ENCODE assay signal across 12 mouse cellular contexts in genomic region chr11:54071726-54072445, GRCm38 (mm10). TPM values are rescaled to one million over a fixed set of nuclear protein-coding genes. Genes with fewer than 3 reads are reported as not detected.
A peak's percentile ranks its signal among the peaks of the same experiment; 100 is the strongest.
DNase-seq lines count a peak whose midpoint lies in the region; ATAC-seq and TF ChIP-seq lines count a peak whose summit lies in the region.
"Had no signal": no experiment of that assay in that cellular context is flagged by ENCODE, and none has a peak within 500 bp of the region (broad histone marks: within the 10 kb centered on the region; RNA-seq: fewer than 3 reads in every experiment).

No protein-coding gene starts in this region.

- ATAC-seq in forebrain, embryonic 15.5 days (replicated peaks), result no peak

- H3K27ac ChIP-seq in heart, embryonic 10.5 days, result no peak overlapping the region
- no peak overlapping the region for H3K27ac ChIP-seq in thymus, adult 2 months (ENCODE audit: control insufficient read depth, insufficient read depth, low read length)
- H3K27ac ChIP-seq in forebrain, embryonic 15.5 days (replicated peaks), result no peak overlapping the region
- H3K27ac ChIP-seq: hindbrain, embryonic 10.5 days had no signal

- no peak for TF ChIP-seq CTCF in thymus, adult 2 months (IDR thresholded peaks at IDR 0.05; ENCODE audit: borderline replicate concordance, control insufficient read depth, extremely low read depth, insufficient read depth, low read length, poor library complexity)

- H3K36me3 ChIP-seq in heart, embryonic 10.5 days, result no peaks in the 10 kb centered on the region
- no peaks in the 10 kb centered on the region for H3K36me3 ChIP-seq in thymus, adult 2 months (ENCODE audit: control insufficient read depth, insufficient read depth, low read length)
- H3K36me3 ChIP-seq in forebrain, embryonic 15.5 days, result no peaks in the 10 kb centered on the region
- H3K36me3 ChIP-seq: hindbrain, embryonic 10.5 days had no signal

- H3K4me3 ChIP-seq in heart, embryonic 10.5 days, result no peak overlapping the region
- no peak overlapping the region for H3K4me3 ChIP-seq in thymus, adult 2 months (ENCODE audit: control insufficient read depth, insufficient read depth, low read length)
- H3K4me3 ChIP-seq in forebrain, embryonic 15.5 days, result no peak overlapping the region
- H3K4me3 ChIP-seq: hindbrain, embryonic 10.5 days had no signal

- DNase-seq in heart, adult 11 months, result peak; percentile 97
- DNase-seq in heart, embryonic 10.5 days (ENCODE audit: low spot score), result no peak
- DNase-seq in thymus, postnatal 0 days (ENCODE audit: low spot score), result peak; percentile 35
- DNase-seq in thymus, adult 2 months, result no peak
- DNase-seq in cerebellum, postnatal 10 days, result peak; percentile 77 to 87
- no peak for DNase-seq in frontal cortex, postnatal 14 days (ENCODE audit: low spot score in 2 of 2)
- DNase-seq in urinary bladder, postnatal 4 days (ENCODE audit: low spot score in 2 of 2), result no peak
- DNase-seq: kidney, adult 9 months; layer of hippocampus, postnatal 36 days; retina, postnatal 1 day had no signal

- no peak overlapping the region for H3K9ac ChIP-seq in forebrain, embryonic 15.5 days (replicated peaks)

- H3K4me2 ChIP-seq in forebrain, embryonic 15.5 days (replicated peaks), result no peak overlapping the region

- peaks cover 64% of the 10 kb centered on the region for H3K27me3 ChIP-seq in heart, embryonic 10.5 days (ENCODE audit: insufficient read depth, poor library complexity, severe bottlenecking)
- peaks cover 11% of the 10 kb centered on the region; the same call in 1 of the 2 replicates for H3K27me3 ChIP-seq in thymus, adult 2 months (ENCODE audit: control insufficient read depth, insufficient read depth, low read length)
- H3K27me3 ChIP-seq in forebrain, embryonic 15.5 days, result no peaks in the 10 kb centered on the region

- no peak for TF ChIP-seq POLR2A in thymus, adult 2 months (IDR thresholded peaks at IDR 0.05; ENCODE audit: control insufficient read depth, extremely low read depth, insufficient read depth, low read length, poor library complexity)

- no peaks in the 10 kb centered on the region for H3K9me3 ChIP-seq in heart, embryonic 10.5 days
- H3K9me3 ChIP-seq in forebrain, embryonic 15.5 days, result no peaks in the 10 kb centered on the region

- WGBS in heart, embryonic 10.5 days, result 79% methylated on average over 5 of the region's 5 CpGs
- 92% methylated on average over 5 of the region's 5 CpGs for WGBS in thymus, adult 2 months
- WGBS in forebrain, embryonic 15.5 days, result 91% methylated on average over 5 of the region's 5 CpGs

- peaks cover 40% of the 10 kb centered on the region for H3K4me1 ChIP-seq in heart, embryonic 10.5 days
- peaks cover 41% of the 10 kb centered on the region for H3K4me1 ChIP-seq in thymus, adult 2 months (replicated peaks; ENCODE audit: control insufficient read depth, insufficient read depth, low read length)
- H3K4me1 ChIP-seq in forebrain, embryonic 15.5 days, result peaks cover 23% of the 10 kb centered on the region

RNA-seq across cellular contexts. Expression of gene Pdlim4, which starts 3.1 kb away (rescaled TPM):
- 12.9 and 27.8 TPM in 2 replicates for polyA plus RNA-seq in heart, embryonic 10.5 days (2016; fragmentation: Nextera tagmentation; extraction: Ambion mirVana)
- 23.6 and 25.2 TPM in 2 replicates for polyA plus RNA-seq in thymus, postnatal 0 days (2015; fragmentation: Nextera tagmentation; extraction: Ambion mirVana)
- 51.8 and 62.0 TPM in 2 replicates for polyA plus RNA-seq in thymus, adult 2 months (2012; rRNA removed)
- 42.8 TPM in 2 replicates for polyA plus RNA-seq in forebrain, embryonic 15.5 days (2015; fragmentation: Nextera tagmentation; extraction: Ambion mirVana)

RNA-seq across cellular contexts. Expression of gene P4ha2, which starts 28.0 kb away (rescaled TPM):
- polyA plus RNA-seq in heart, embryonic 10.5 days (2016; fragmentation: Nextera tagmentation; extraction: Ambion mirVana), result 57.7 and 69.0 TPM in 2 replicates
- 5.1 TPM in 2 replicates for polyA plus RNA-seq in thymus, postnatal 0 days (2015; fragmentation: Nextera tagmentation; extraction: Ambion mirVana)
- 4.6 and 4.8 TPM in 2 replicates for polyA plus RNA-seq in thymus, adult 2 months (2012; rRNA removed)
- polyA plus RNA-seq in forebrain, embryonic 15.5 days (2015; fragmentation: Nextera tagmentation; extraction: Ambion mirVana), result 6.0 and 6.7 TPM in 2 replicates

RNA-seq across cellular contexts. Expression of gene Slc22a4, which starts 44.0 kb away (rescaled TPM):
- 3.4 and 4.5 TPM in 2 replicates for polyA plus RNA-seq in heart, embryonic 10.5 days (2016; fragmentation: Nextera tagmentation; extraction: Ambion mirVana)
- polyA plus RNA-seq in thymus, postnatal 0 days (2015; fragmentation: Nextera tagmentation; extraction: Ambion mirVana), result 0.46 and 0.54 TPM in 2 replicates
- polyA plus RNA-seq in thymus, adult 2 months (2012; rRNA removed), result 1.2 and 1.6 TPM in 2 replicates
- 1.1 and 1.2 TPM in 2 replicates for polyA plus RNA-seq in forebrain, embryonic 15.5 days (2015; fragmentation: Nextera tagmentation; extraction: Ambion mirVana)

Comparison
In these comparisons a context has a peak if more than half of its experiments do, and no peak if none do; other contexts are left out.
1. DNase-seq: peak in heart, adult 11 months (single experiment), thymus, postnatal 0 days (single experiment) and cerebellum, postnatal 10 days (2 of 2); none in heart, embryonic 10.5 days (single experiment), thymus, adult 2 months (single experiment), frontal cortex, postnatal 14 days (0 of 2) and urinary bladder, postnatal 4 days (0 of 2).